Comparison of ENCODE assay signal across 16 mouse cellular contexts in genomic region chr15:61535644-61536331, GRCm38 (mm10).
DNase-seq lines count a peak whose midpoint lies in the region; ATAC-seq and TF ChIP-seq lines count a peak whose summit lies in the region.
"Had no signal": no experiment of that assay in that cellular context is flagged by ENCODE, and none has a peak within 500 bp of the region (broad histone marks: within the 10 kb centered on the region; RNA-seq: fewer than 3 reads in every experiment).

No protein-coding gene starts in this region.

- intact Hi-C loops in heart, postnatal 25 days (cut with DNase I) = no loop called here

- no peak overlapping the region for H3K9ac ChIP-seq in heart, embryonic 14.5 days (ENCODE audit: low read length)
- no peak overlapping the region for H3K9ac ChIP-seq in stomach, embryonic 15.5 days
- H3K9ac ChIP-seq: embryonic facial prominence, embryonic 12.5 days; liver, embryonic 15.5 days; neural tube, embryonic 12.5 days had no signal

- H3K27ac ChIP-seq in heart, embryonic 14.5 days (replicated peaks in 1 of 2; ENCODE audit: control insufficient read depth in 1 of 2, insufficient read depth in 1 of 2, low read depth in 2 of 2, low read length in 2 of 2) = no peak overlapping the region
- H3K27ac ChIP-seq in embryonic fibroblast, embryonic 13.5 days (ENCODE audit: insufficient read depth, low read length) = peak overlapping the region; percentile 63
- 0 out of 2 replicates have a peak overlapping the region, but pooled peaks have one; percentile 33 for H3K27ac ChIP-seq in stomach, embryonic 15.5 days
- no peak overlapping the region for H3K27ac ChIP-seq in thymus, adult 2 months (ENCODE audit: control insufficient read depth, insufficient read depth, low read length)
- H3K27ac ChIP-seq: embryonic facial prominence, embryonic 12.5 days; liver, embryonic 15.5 days; neural tube, embryonic 12.5 days had no signal

- no peaks in the 10 kb centered on the region for H3K36me3 ChIP-seq in heart, embryonic 14.5 days (ENCODE audit: control insufficient read depth, insufficient read depth, low read length)
- H3K36me3 ChIP-seq in stomach, embryonic 15.5 days = no peaks in the 10 kb centered on the region
- H3K36me3 ChIP-seq in thymus, adult 2 months (ENCODE audit: control insufficient read depth, insufficient read depth, low read length) = no peaks in the 10 kb centered on the region
- H3K36me3 ChIP-seq: embryonic facial prominence, embryonic 12.5 days; liver, embryonic 15.5 days; neural tube, embryonic 12.5 days had no signal

- H3K27me3 ChIP-seq in heart, embryonic 14.5 days (ENCODE audit: control insufficient read depth, insufficient read depth, low read length) = no peaks in the 10 kb centered on the region
- no peaks in the 10 kb centered on the region for H3K27me3 ChIP-seq in stomach, embryonic 15.5 days (replicated peaks)
- H3K27me3 ChIP-seq in thymus, adult 2 months (ENCODE audit: control insufficient read depth, insufficient read depth, low read length) = no peaks in the 10 kb centered on the region
- H3K27me3 ChIP-seq: embryonic facial prominence, embryonic 12.5 days; liver, embryonic 15.5 days; neural tube, embryonic 12.5 days had no signal

- WGBS in heart, embryonic 14.5 days = 23% methylated on average over 6 of the region's 6 CpGs
- 24% methylated on average over 6 of the region's 6 CpGs for WGBS in stomach, embryonic 15.5 days
- WGBS in thymus, adult 2 months = 89% methylated on average over 6 of the region's 6 CpGs

- peaks cover 6 to 13% of the 10 kb centered on the region in 2 experiments; a peak in 3 of 4 replicates for H3K4me1 ChIP-seq in heart, embryonic 14.5 days (ENCODE audit: control insufficient read depth in 2 of 2, insufficient read depth in 2 of 2, low read length in 2 of 2)
- H3K4me1 ChIP-seq in embryonic fibroblast, embryonic 13.5 days (ENCODE audit: control insufficient read depth, insufficient read depth, low read length) = peaks cover 9% of the 10 kb centered on the region
- 0 out of 2 replicates have a peak, but pooled peaks cover 3% of the 10 kb centered on the region for H3K4me1 ChIP-seq in stomach, embryonic 15.5 days
- peaks cover 2% of the 10 kb centered on the region for H3K4me1 ChIP-seq in thymus, adult 2 months (replicated peaks; ENCODE audit: control insufficient read depth, insufficient read depth, low read length)
- H3K4me1 ChIP-seq: liver, embryonic 15.5 days; neural tube, embryonic 12.5 days had no signal

- no peak for TF ChIP-seq POLR2A in embryonic fibroblast, embryonic 13.5 days (IDR thresholded peaks at IDR 0.05; ENCODE audit: low read depth, low read length)
- TF ChIP-seq POLR2A in thymus, adult 2 months (IDR thresholded peaks at IDR 0.05; ENCODE audit: control insufficient read depth, extremely low read depth, insufficient read depth, low read length, poor library complexity) = no peak

- no peak for DNase-seq in heart, postnatal 25 days (ENCODE audit: low spot score)
- DNase-seq in R1 (ENCODE audit: low read depth, low spot score) = peak; percentile 28
- DNase-seq in thymus, adult 2 months = no peak
- DNase-seq in adrenal gland, postnatal 36 days = no peak
- DNase-seq: adrenal gland, adult 2 months; cerebellum, adult 11-12 months; cerebellum, postnatal 36 days; kidney, adult 9 months; kidney, postnatal 36 days; right cerebral cortex, postnatal 14 days had no signal

- H3K4me3 ChIP-seq in heart, embryonic 14.5 days (ENCODE audit: control insufficient read depth in 1 of 2, insufficient read depth in 1 of 2, low read depth in 1 of 2, low read length in 2 of 2) = no peak overlapping the region
- no peak overlapping the region for H3K4me3 ChIP-seq in embryonic fibroblast, embryonic 13.5 days (ENCODE audit: insufficient read depth, low read length)
- H3K4me3 ChIP-seq in stomach, embryonic 15.5 days (replicated peaks) = no peak overlapping the region
- no peak overlapping the region for H3K4me3 ChIP-seq in thymus, adult 2 months (ENCODE audit: control insufficient read depth, insufficient read depth, low read length)
- H3K4me3 ChIP-seq: embryonic facial prominence, embryonic 12.5 days; liver, embryonic 15.5 days; neural tube, embryonic 12.5 days had no signal

- ATAC-seq in heart, embryonic 14.5 days (ENCODE audit: insufficient number of reproducible peaks, insufficient read depth, low FRiP score, low read depth) = 0 out of 2 replicates have a peak, but pooled peaks have one; percentile 21
- no peak for ATAC-seq in stomach, embryonic 15.5 days (ENCODE audit: insufficient read depth, low FRiP score, low read depth)

- H3K9me3 ChIP-seq in heart, embryonic 14.5 days (ENCODE audit: control insufficient read depth, low read length) = no peaks in the 10 kb centered on the region
- H3K9me3 ChIP-seq in stomach, embryonic 15.5 days = no peaks in the 10 kb centered on the region
- H3K9me3 ChIP-seq: embryonic facial prominence, embryonic 12.5 days; liver, embryonic 15.5 days; neural tube, embryonic 12.5 days had no signal

- TF ChIP-seq CTCF in embryonic fibroblast, embryonic 13.5 days (IDR thresholded peaks at IDR 0.05; ENCODE audit: borderline replicate concordance, insufficient read depth, low read length) = no peak
- TF ChIP-seq CTCF in thymus, adult 2 months (IDR thresholded peaks at IDR 0.05; ENCODE audit: borderline replicate concordance, control insufficient read depth, extremely low read depth, insufficient read depth, low read length, poor library complexity) = no peak

- H3K4me2 ChIP-seq in heart, embryonic 14.5 days (ENCODE audit: low read length) = no peak overlapping the region
- no peak overlapping the region for H3K4me2 ChIP-seq in stomach, embryonic 15.5 days
- H3K4me2 ChIP-seq: embryonic facial prominence, embryonic 12.5 days; liver, embryonic 15.5 days; neural tube, embryonic 12.5 days had no signal

Comparison
In these comparisons a context has a peak if more than half of its experiments do, and no peak if none do; other contexts are left out.
1. H3K27ac ChIP-seq: peak in embryonic fibroblast, embryonic 13.5 days (single experiment) and stomach, embryonic 15.5 days (single experiment); none in heart, embryonic 14.5 days (0 of 2) and thymus, adult 2 months (single experiment).